Mouse (Mus musculus): ENCODE measurements at regions not wholly inside any gene's neighbourhood (a gene's known extent, or its start where the extent isn't known, plus 50 kb on each side); places are given as distances from the start of the nearest gene placed in this dataset.
"Not testable (repeated sequence)": the region's sequence is repeated elsewhere in the genome, so short reads cannot be mapped to it uniquely, and the experiment has no call there.

DNA sequence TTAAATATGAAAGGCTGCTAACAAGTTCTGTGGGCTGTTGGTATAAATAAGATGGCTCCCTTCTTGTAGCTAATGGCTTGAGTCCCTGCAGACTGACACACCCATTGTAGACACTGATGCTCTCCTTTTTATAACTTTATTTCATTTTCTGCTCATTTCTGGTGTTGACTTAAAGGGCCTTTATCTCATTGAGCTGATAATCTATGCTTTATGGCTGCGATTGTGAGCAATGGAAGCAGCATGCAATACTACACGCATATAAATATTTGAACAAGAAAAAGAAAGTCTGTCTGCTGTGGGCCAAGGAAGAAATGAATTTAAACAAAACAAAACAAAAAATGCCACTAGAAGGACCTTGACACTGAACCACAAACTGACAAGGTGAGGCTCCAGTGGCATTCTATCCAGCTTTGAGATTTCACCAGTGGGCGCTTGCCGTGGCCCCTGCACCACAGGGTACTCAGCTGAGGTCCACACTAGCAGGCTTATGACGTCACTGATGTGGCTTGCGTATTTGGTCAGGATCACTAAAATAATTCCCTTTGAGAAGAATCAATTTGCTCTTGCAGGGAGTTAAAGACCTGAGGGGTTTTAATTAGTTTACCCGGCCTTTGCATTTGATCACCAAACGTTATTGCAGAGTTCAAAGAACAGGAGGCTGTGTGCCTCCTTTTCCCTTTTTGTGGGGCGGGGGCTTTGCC is 78.8 kb downstream of the Foxa2 start:
- Histone ChIP-seq H3K9ac (replicated peaks; ENCODE audit: low read length) (no peak overlapping the region), H3K36me3 (ENCODE audit: insufficient read depth, low read length) (no peaks in the 10 kb centered on the region), H3K4me3 (ENCODE audit: low read length) (no peak overlapping the region), H3K4me2 (replicated peaks; ENCODE audit: low read depth, low read length) (no peak overlapping the region), H3K27me3 (ENCODE audit: insufficient read depth, low read length) (peaks cover 6% of the 10 kb centered on the region; the same call in 1 of the 2 replicates), H3K9me3 (ENCODE audit: low read length) (no peaks in the 10 kb centered on the region), H3K27ac (ENCODE audit: low read length) (no peak overlapping the region), H3K4me1 (ENCODE audit: insufficient read depth, low read length) (no peaks in the 10 kb centered on the region)
- ATAC-seq (ENCODE audit: low FRiP score, low TSS enrichment) = no peak
- 47% methylated on average over 9 of the region's 9 CpGs for WGBS

DNA sequence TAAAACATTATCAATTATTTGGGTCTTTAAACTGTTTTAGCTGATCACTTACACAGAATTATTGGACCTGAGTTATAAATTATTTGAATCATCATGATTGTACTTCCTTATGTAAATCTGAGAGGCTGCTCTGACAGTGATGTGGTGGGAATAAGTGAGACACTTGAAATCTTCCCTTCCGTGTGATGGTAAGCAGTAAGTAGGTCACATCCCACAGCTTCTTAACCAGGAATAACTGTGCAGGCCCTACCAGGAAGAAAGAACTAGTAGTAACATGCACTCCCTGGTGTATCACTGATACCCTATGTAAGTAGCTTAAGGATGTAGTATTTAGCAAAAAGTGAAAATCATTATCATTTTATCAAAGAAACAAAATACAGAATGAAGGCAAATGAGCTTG is 83.5 kb downstream of the Foxa2 start:
- H3K27ac ChIP-seq (ENCODE audit: low read length); H3K9me3 ChIP-seq (ENCODE audit: low read length); H3K4me1 ChIP-seq (ENCODE audit: insufficient read depth, low read length); H3K4me3 ChIP-seq (ENCODE audit: low read length); H3K36me3 ChIP-seq (ENCODE audit: insufficient read depth, low read length); H3K27me3 ChIP-seq (ENCODE audit: insufficient read depth, low read length); H3K9ac ChIP-seq (replicated peaks; ENCODE audit: low read length); ATAC-seq (ENCODE audit: low FRiP score, low TSS enrichment); H3K4me2 ChIP-seq (replicated peaks; ENCODE audit: low read depth, low read length): not testable (repeated sequence)
- WGBS = 79% methylated on average over 1 of the region's 1 CpGs

DNA sequence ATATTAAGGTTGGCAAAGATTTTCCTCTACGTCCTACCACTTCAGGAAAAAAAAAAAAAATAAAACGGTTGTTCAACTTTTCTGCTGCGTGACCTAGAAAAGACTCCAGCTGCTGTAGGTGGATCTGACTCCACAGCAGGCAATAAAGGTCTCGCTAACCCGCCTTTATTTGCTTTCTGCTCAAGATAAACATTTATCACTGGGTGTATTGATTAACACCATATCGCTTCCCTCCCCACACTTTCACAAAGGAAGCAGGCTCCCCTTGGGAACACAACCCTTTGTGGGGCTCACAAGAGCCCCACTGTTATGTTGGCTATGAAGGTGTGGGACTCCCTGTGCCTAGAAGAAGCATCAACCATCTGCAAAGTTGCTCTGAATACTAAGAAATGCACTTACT is 85.1 kb downstream of the Foxa2 start:
- H3K4me2 ChIP-seq (replicated peaks; ENCODE audit: low read depth, low read length) = no peak overlapping the region
- H3K4me3 ChIP-seq (ENCODE audit: low read length) = no peak overlapping the region
- H3K27me3 ChIP-seq (ENCODE audit: insufficient read depth, low read length) = no peaks in the 10 kb centered on the region
- H3K9me3 ChIP-seq (ENCODE audit: low read length) = no peaks in the 10 kb centered on the region
- no peaks in the 10 kb centered on the region for H3K4me1 ChIP-seq (ENCODE audit: insufficient read depth, low read length)
- no peaks in the 10 kb centered on the region for H3K36me3 ChIP-seq (ENCODE audit: insufficient read depth, low read length)
- 50% methylated on average over 6 of the region's 6 CpGs for WGBS
- no peak overlapping the region for H3K27ac ChIP-seq (ENCODE audit: low read length)
- H3K9ac ChIP-seq (replicated peaks; ENCODE audit: low read length) = no peak overlapping the region
- no peak for ATAC-seq (ENCODE audit: low FRiP score, low TSS enrichment)

DNA sequence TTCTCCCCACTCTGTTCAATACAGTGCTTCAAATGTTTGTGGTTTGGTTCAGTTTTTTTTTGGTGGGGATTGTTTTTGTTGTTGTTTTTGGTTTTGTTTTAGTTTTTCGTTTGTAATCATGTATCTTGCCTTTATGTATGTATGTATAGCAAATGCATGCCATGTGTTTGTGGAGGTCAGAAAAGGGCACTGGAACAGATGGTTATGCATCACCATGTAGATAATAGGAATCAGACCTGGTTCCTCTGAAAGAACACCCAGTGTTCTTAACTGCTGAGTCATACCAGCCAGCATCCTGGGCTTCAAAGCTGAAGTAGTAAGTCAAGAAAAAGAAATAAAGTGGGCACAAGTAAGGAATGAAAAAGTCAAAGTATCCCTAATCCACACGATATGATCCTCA is 92.6 kb downstream of the Foxa2 start:
- no peak overlapping the region for H3K9ac ChIP-seq (replicated peaks; ENCODE audit: low read length)
- no peak overlapping the region for H3K4me2 ChIP-seq (replicated peaks; ENCODE audit: low read depth, low read length)
- H3K27me3 ChIP-seq (ENCODE audit: insufficient read depth, low read length) = no peaks in the 10 kb centered on the region
- no peaks in the 10 kb centered on the region for H3K4me1 ChIP-seq (ENCODE audit: insufficient read depth, low read length)
- no peaks in the 10 kb centered on the region for H3K36me3 ChIP-seq (ENCODE audit: insufficient read depth, low read length)
- 77% methylated on average over 2 of the region's 2 CpGs for WGBS
- no peak overlapping the region for H3K4me3 ChIP-seq (ENCODE audit: low read length)
- H3K9me3 ChIP-seq (ENCODE audit: low read length) = no peaks in the 10 kb centered on the region
- no peak for ATAC-seq (ENCODE audit: low FRiP score, low TSS enrichment)
- H3K27ac ChIP-seq (ENCODE audit: low read length) = no peak overlapping the region

DNA sequence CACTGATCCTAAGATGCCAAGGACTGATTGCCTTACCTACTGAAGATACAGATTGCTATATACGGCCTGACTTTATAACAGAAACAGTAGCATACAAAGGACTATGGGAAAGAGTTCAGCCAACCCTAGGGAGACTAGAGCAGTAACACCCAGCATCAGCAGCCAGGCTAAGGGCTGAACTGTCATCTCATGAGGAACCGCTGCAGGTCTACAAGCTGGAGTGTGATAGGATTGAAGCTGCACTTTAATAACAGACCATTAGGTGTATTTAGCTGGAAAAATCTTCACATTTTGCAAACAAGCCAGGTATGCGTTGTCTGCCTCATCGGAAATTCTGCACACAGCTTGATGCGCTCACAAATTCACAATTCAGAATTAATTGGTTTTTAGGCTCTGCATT is 95.5 kb downstream of the Foxa2 start:
- Histone ChIP-seq H3K36me3 (ENCODE audit: insufficient read depth, low read length) (no peaks in the 10 kb centered on the region), H3K27ac (ENCODE audit: low read length) (no peak overlapping the region), H3K4me2 (replicated peaks; ENCODE audit: low read depth, low read length) (no peak overlapping the region), H3K9me3 (ENCODE audit: low read length) (no peaks in the 10 kb centered on the region), H3K4me3 (ENCODE audit: low read length) (no peak overlapping the region), H3K27me3 (ENCODE audit: insufficient read depth, low read length) (no peaks in the 10 kb centered on the region), H3K4me1 (ENCODE audit: insufficient read depth, low read length) (no peaks in the 10 kb centered on the region), H3K9ac (replicated peaks; ENCODE audit: low read length) (no peak overlapping the region)
- ATAC-seq (ENCODE audit: low FRiP score, low TSS enrichment) = no peak
- WGBS = 93% methylated on average over 5 of the region's 5 CpGs

DNA sequence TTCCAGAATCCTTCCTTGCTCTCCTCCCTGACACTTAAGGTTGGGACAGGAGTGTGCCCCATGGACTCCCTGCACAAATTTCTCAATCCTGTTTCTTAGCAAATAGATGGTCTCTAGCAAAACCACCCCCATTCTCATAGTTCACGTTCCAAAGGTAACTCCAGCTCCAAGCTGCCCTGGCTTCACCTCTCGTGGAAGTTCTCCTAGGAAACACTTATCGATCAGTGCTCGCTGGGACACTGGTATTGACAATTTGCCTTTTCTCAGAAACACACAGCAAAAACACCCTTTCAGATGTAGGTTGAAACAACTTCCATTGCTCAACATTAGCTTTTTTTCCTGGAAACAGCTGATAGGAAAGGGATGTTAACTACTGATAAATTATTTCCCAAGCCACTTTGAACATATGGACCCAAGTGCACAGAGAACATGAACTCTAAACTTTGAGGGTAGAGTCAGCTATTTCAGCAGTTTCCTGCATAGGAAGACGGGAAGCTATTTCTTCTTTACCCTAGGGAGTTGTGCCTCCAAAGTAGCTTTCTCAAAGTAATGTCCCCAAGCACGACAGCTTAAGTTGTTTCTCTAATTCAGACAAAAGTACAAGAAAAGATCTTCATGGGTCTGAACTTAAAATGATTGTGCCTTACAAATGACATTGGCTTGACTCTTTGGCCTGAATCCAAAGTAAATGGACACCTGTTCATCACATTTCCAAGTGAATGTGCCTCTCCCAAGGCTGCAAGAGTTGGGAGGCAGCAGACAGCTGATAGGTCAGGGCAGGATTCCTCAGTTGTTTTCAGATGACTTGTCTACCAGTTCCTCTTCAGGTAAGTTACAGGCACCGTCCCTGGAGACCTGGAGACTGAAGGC is 102.4 kb downstream of the Foxa2 start:
- no peak for ATAC-seq (ENCODE audit: low FRiP score, low TSS enrichment)
- Histone ChIP-seq H3K4me2 (replicated peaks; ENCODE audit: low read depth, low read length) (no peak overlapping the region), H3K4me3 (ENCODE audit: low read length) (no peak overlapping the region), H3K36me3 (ENCODE audit: insufficient read depth, low read length) (no peaks in the 10 kb centered on the region), H3K9ac (replicated peaks; ENCODE audit: low read length) (no peak overlapping the region), H3K27me3 (ENCODE audit: insufficient read depth, low read length) (no peaks in the 10 kb centered on the region), H3K9me3 (ENCODE audit: low read length) (no peaks in the 10 kb centered on the region), H3K27ac (ENCODE audit: low read length) (no peak overlapping the region), H3K4me1 (ENCODE audit: insufficient read depth, low read length) (peaks cover 6% of the 10 kb centered on the region)
- WGBS = 80% methylated on average over 7 of the region's 7 CpGs

DNA sequence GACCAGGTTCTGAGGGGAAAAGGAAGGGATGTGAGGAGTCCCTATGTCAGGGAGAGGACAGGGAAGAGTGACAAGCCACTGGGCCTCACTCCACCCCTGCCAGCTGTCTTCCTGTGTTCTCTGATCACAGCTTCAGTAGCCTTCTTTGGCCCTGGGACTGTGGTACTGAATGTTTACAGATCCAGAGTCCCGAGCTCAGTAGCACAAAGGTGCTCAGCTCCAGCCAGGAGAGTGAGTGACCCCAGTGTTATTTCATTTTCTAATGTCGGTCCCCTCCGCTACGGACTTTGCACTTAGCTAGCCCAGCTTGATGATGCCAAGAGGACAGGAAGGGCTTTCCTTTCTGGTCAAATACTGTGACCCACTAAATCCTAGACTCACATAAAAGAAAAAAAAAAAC is 104.2 kb downstream of the Foxa2 start:
- Histone ChIP-seq H3K4me1 (ENCODE audit: insufficient read depth, low read length) (peaks cover 6% of the 10 kb centered on the region), H3K4me2 (replicated peaks; ENCODE audit: low read depth, low read length) (no peak overlapping the region), H3K27me3 (ENCODE audit: insufficient read depth, low read length) (no peaks in the 10 kb centered on the region), H3K4me3 (ENCODE audit: low read length) (no peak overlapping the region), H3K9ac (replicated peaks; ENCODE audit: low read length) (no peak overlapping the region), H3K9me3 (ENCODE audit: low read length) (no peaks in the 10 kb centered on the region), H3K36me3 (ENCODE audit: insufficient read depth, low read length) (no peaks in the 10 kb centered on the region), H3K27ac (ENCODE audit: low read length) (no peak overlapping the region)
- 46% methylated on average over 4 of the region's 4 CpGs for WGBS
- no peak for ATAC-seq (ENCODE audit: low FRiP score, low TSS enrichment)

DNA sequence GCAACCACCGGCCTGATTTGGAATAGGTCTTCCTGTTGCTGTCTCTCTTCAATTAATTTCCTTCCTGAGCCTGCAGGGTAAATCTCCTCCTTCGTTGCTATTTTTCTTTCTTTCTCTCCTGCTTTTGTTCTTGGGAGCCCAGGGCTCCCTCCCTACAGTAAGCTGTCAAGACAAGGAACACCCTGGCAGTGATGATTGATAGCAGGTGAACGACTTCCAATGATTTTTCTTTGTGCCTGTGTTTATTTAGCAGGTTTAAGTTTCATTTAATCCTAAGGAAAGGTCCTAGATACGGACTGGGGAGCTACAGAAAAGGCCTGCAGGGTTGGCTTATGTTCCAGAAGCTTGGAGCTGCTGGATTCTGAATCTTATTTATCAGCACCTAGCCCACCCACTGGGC is 105.5 kb downstream of the Foxa2 start:
- 9% methylated on average over 4 of the region's 4 CpGs for WGBS
- Histone ChIP-seq H3K9ac (replicated peaks; ENCODE audit: low read length) (no peak overlapping the region), H3K4me2 (replicated peaks; ENCODE audit: low read depth, low read length) (no peak overlapping the region), H3K36me3 (ENCODE audit: insufficient read depth, low read length) (no peaks in the 10 kb centered on the region), H3K27ac (ENCODE audit: low read length) (no peak overlapping the region), H3K4me3 (ENCODE audit: low read length) (no peak overlapping the region), H3K27me3 (ENCODE audit: insufficient read depth, low read length) (no peaks in the 10 kb centered on the region), H3K9me3 (ENCODE audit: low read length) (peaks cover 5% of the 10 kb centered on the region; the same call in 1 of the 2 replicates), H3K4me1 (ENCODE audit: insufficient read depth, low read length) (peaks cover 6% of the 10 kb centered on the region)
- peak; percentile 51; the same call in 1 of the 2 replicates for ATAC-seq (ENCODE audit: low FRiP score, low TSS enrichment)

DNA sequence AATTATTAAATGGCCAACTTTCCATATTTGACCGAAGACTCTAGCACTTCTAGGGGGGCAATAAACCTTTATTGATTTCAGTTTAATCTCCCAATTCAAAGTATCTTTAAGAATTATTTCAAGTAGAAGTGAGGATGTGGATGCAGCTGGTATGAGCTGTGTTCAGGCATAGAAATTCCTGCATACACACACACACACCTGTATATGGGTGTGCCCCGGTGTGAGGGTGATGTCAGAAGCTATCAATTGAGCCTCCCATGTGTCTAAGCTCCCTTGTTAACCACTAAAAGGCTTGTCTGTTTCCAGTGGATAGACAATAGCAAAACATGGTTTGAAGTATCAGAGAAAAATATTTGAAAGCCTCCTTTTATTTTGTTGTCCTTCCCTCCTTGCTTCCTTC is 114.3 kb downstream of the Foxa2 start:
- H3K36me3 ChIP-seq (ENCODE audit: insufficient read depth, low read length) = no peaks in the 10 kb centered on the region
- WGBS = 86% methylated on average over 2 of the region's 2 CpGs
- H3K4me1 ChIP-seq (ENCODE audit: insufficient read depth, low read length) = peaks cover 9% of the 10 kb centered on the region; the same call in 1 of the 2 replicates
- H3K4me3 ChIP-seq (ENCODE audit: low read length) = no peak overlapping the region
- no peak for ATAC-seq (ENCODE audit: low FRiP score, low TSS enrichment)
- peaks cover 5% of the 10 kb centered on the region; the same call in 1 of the 2 replicates for H3K9me3 ChIP-seq (ENCODE audit: low read length)
- no peak overlapping the region for H3K27ac ChIP-seq (ENCODE audit: low read length)
- H3K9ac ChIP-seq (replicated peaks; ENCODE audit: low read length) = no peak overlapping the region
- no peak overlapping the region for H3K4me2 ChIP-seq (replicated peaks; ENCODE audit: low read depth, low read length)
- no peaks in the 10 kb centered on the region for H3K27me3 ChIP-seq (ENCODE audit: insufficient read depth, low read length)
